Mouse (Mus musculus) forebrain, postnatal 0 days (tissue): ENCODE measurements around the gene Tmem217. TPM values are rescaled to one million over a fixed set of nuclear protein-coding genes. Genes with fewer than 3 reads are reported as not detected.
A peak's percentile ranks its signal among the peaks of the same experiment; 100 is the strongest.

Experiments
- ATAC-seq: fragments of 200-750 bp; cut with Nextera tagmentation; 2 replicates; pipeline ENCODE4 v1.8.0; 2017; ENCODE audit warnings: mild to moderate bottlenecking, moderate library complexity
- DNase-seq: peaks from one replicate; pipeline ENCODE4 v3.0.0-alpha.2; 2015
- H3K27ac ChIP-seq: fragments of 300-500 bp; sonication (generic); 2 replicates; pipeline ENCODE4 v1.5.1; 2014; ENCODE audit warnings: low read depth, mild to moderate bottlenecking, antibody characterized with exemption, low read length, moderate library complexity, mixed read lengths
- H3K27me3 ChIP-seq: fragments of 300-500 bp; sonication (generic); 2 replicates; pipeline ENCODE4 v1.6.1; 2014; ENCODE audit warnings: mild to moderate bottlenecking, low read length, mixed read lengths; ENCODE audit not compliant: insufficient read depth
- H3K36me3 ChIP-seq: fragments of 300-500 bp; sonication (generic); 2 replicates; pipeline ENCODE4 v1.6.1; 2014; ENCODE audit warnings: mild to moderate bottlenecking, moderate library complexity; ENCODE audit not compliant: insufficient read depth
- H3K4me1 ChIP-seq: fragments of 300-500 bp; sonication (generic); 2 replicates; pipeline ENCODE4 v1.6.1; 2014; ENCODE audit warnings: antibody characterized with exemption; ENCODE audit not compliant: insufficient read depth
- H3K4me2 ChIP-seq: fragments of 300-500 bp; sonication (generic); 2 replicates; pipeline ENCODE4 v1.6.1; 2014; ENCODE audit warnings: low read depth, mild to moderate bottlenecking, moderate library complexity
- H3K4me3 ChIP-seq: fragments of 300-500 bp; sonication (generic); 2 replicates; pipeline ENCODE4 v1.5.1; 2014; ENCODE audit warnings: low read depth, low read length, mixed read lengths
- H3K9ac ChIP-seq: fragments of 300-500 bp; sonication (generic); 2 replicates; pipeline ENCODE4 v1.6.1; 2014; ENCODE audit warnings: mild to moderate bottlenecking
- H3K9me3 ChIP-seq: fragments of 300-500 bp; sonication (generic); 2 replicates; pipeline ENCODE4 v1.6.1; 2016; ENCODE audit warnings: low read length
- CTCF ChIP-seq: sonication (generic); IDR thresholded peaks from 2 replicates; pipeline ENCODE4 v1.5.1; 2016; ENCODE audit warnings: antibody characterized with exemption, control low read depth, low read depth
- WGBS: fragments of 180-500 bp; shearing (Covaris S2); extraction: QIAGEN DNeasy Blood & Tissue Kit; methylation state at CpG from one replicate; pipeline ENCODE4 v1.1.7; 2014; 5-methylcytosine and 5-hydroxymethylcytosine counted together
- polyA plus RNA-seq: library from polyadenylated mRNA; unstranded; fragments of >200 nt; fragmentation: Nextera tagmentation; extraction: Ambion mirVana; gene quantifications from 2 replicates; pipeline ENCODE4 v1.2.1, GENCODE M21; 2015
- total RNA-seq: library from RNA; depleted of rRNA; stranded (reverse); fragments of >200 nt; gene quantifications from 2 replicates; pipeline ENCODE4 v1.2.3, GENCODE M21; 2014; rRNA removed

Gene Tmem217
- not detected in 2 replicates for total RNA-seq
- polyA plus RNA-seq = 0.16 and 0.74 TPM in 2 replicates

DNA sequence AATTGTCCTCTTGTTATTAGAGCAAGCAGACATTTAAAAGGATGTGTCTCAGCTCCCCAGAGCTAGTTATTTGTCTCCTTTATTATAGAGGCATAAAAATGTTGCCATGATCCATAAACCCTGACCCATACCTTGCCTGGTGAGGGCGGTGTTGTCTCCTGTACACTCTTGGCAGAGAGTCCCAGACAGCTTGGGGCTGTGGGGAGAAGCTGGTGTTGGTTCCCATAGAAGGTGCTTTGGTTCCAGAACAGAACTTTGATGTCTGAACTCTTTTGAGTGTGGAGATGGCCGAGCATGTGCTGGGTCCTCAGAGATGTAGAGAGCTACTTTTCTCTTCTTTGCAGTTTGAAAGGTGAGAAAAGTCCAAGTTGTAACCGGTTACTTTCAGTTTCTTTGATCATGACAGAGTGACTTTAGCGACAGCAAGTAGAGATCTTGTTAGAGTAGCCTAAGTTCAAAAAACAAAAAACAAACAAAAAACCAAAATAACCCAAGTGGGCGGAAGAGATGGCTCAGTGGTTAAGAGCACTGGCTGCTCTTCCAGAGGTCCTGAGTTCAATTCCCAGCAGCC lies at the start of gene Tmem217:
Gene Tmem217 (minus strand): TSS at position 224 of the 571 bp plus-strand sequence.
- H3K9ac ChIP-seq = no peak within 1 kb of the TSS
- no peaks in the 10 kb centered on the region for H3K27me3 ChIP-seq
- H3K4me3 ChIP-seq = no peak within 1 kb of the TSS
- H3K4me1 ChIP-seq = peaks cover 13% of the 10 kb centered on the region
- DNase-seq (no peak), ATAC-seq (no peak)
- 90% methylated on average over 5 of the region's 5 CpGs for WGBS
- no peak for TF ChIP-seq CTCF
- no peaks in the 10 kb centered on the region for H3K9me3 ChIP-seq
- H3K4me2 ChIP-seq = no peak within 1 kb of the TSS
- no peak within 1 kb of the TSS for H3K27ac ChIP-seq
- no peaks in the 10 kb centered on the region for H3K36me3 ChIP-seq

DNA sequence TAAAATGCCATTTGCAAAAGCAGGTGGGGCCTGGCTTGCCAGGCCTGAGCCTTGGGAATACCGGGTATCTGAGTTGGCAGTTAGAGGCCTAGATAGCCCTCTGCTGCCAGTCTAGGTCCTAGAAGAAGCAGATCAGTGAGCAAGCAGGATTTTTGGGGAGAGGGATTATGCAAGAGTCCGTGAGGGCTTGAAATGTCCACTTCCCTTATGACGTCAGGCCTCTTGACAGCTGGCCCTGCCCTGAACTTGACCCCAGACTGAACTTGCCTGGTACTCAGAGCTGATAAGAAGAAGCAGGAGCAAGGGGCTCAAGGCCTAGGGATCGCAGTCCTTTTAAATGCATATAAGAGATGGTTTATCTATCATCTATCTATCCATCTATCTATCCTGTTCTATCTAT lies 49.2 kb upstream of the Tmem217 start:
- H3K4me2 ChIP-seq = no peak overlapping the region
- DNase-seq (no peak), ATAC-seq (no peak)
- no peaks in the 10 kb centered on the region for H3K9me3 ChIP-seq
- no peaks in the 10 kb centered on the region for H3K27me3 ChIP-seq
- H3K4me1 ChIP-seq = no peaks in the 10 kb centered on the region
- H3K36me3 ChIP-seq = peaks cover 40% of the 10 kb centered on the region
- 83% methylated on average over 4 of the region's 4 CpGs for WGBS
- TF ChIP-seq CTCF = no peak
- H3K9ac ChIP-seq = no peak overlapping the region
- no peak overlapping the region for H3K4me3 ChIP-seq
- no peak overlapping the region for H3K27ac ChIP-seq

DNA sequence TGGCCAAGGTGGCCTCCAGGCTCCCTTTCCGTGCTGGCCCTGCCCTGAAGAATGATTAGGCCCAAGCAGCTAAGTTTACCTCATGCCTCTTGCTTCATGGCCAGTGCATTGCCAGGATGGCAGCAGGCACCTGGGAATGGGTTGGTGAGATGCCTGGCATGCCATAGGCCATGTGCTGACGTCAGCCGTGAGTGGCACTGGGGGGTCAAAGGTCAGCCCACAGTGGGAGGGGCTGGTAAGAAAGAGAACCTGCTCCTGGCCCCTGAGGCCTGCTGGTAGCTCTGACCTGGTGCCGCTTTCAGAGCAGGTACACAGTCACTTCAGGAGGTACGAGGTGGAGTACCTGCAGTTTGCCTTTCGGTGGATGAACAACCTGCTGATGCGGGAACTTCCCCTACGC lies 47.4 kb upstream of the Tmem217 start:
- H3K27ac ChIP-seq = no peak overlapping the region
- no peak for TF ChIP-seq CTCF
- ATAC-seq = no peak

DNA sequence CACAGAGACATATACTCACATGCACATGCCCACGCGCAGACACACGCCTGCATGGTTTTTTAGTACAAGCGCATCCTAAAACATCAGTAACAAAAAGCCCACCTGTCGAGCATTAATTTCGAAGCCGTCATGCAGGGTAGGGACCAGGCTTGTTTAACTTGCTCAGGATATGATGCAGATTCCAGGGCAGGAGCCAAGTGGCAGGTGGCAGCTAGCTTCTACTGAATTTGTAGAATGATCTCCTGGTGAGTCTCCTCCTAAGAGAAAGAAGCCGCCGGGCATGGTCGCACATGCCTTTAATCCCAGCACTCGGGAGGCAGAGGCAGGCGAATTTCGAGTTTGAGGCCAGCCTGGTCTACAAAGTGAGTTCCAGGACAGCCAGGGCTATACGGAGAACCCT lies 46.9 kb upstream of the Tmem217 start:
- Histone ChIP-seq H3K27me3 (no peaks in the 10 kb centered on the region), H3K4me1 (no peaks in the 10 kb centered on the region), H3K27ac (no peak overlapping the region), H3K4me3 (no peak overlapping the region), H3K36me3 (peaks cover 49% of the 10 kb centered on the region), H3K9me3 (no peaks in the 10 kb centered on the region), H3K4me2 (no peak overlapping the region), H3K9ac (no peak overlapping the region)
- TF ChIP-seq CTCF = no peak
- DNase-seq = no peak
- 94% methylated on average over 14 of the region's 14 CpGs for WGBS
- ATAC-seq = no peak

More for the DNA sequence above, 47.4 kb upstream of the Tmem217 start:
- 83% methylated on average over 8 of the region's 8 CpGs for WGBS
- Histone ChIP-seq H3K27me3 (no peaks in the 10 kb centered on the region), H3K9me3 (no peaks in the 10 kb centered on the region), H3K36me3 (peaks cover 49% of the 10 kb centered on the region), H3K4me2 (no peak overlapping the region), H3K4me3 (no peak overlapping the region), H3K9ac (no peak overlapping the region), H3K4me1 (no peaks in the 10 kb centered on the region)
- DNase-seq = no peak

DNA sequence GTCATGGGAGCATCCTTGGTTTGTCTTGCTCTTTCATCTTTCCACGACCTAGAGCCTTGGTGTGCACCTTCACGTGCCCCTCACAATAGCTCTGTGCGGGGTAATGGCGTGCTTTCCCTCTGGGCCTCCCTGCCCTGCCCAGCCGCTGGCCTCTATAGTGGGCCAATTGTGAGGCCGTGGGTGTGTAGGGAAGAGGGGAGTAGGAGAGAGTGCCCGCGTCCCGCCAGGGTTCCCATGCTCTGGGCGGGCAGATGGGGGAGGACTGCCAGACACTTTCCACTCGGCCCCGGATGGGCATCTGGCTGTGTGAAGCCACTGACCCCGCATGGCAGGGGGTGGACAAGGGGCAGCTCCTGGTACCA lies 44.6 kb upstream of the Tmem217 start:
- Histone ChIP-seq H3K4me3 (no peak overlapping the region), H3K27me3 (no peaks in the 10 kb centered on the region), H3K27ac (no peak overlapping the region), H3K4me1 (no peaks in the 10 kb centered on the region), H3K4me2 (no peak overlapping the region), H3K9ac (no peak overlapping the region), H3K9me3 (no peaks in the 10 kb centered on the region), H3K36me3 (peaks cover 44% of the 10 kb centered on the region)
- ATAC-seq = no peak
- no peak for TF ChIP-seq CTCF
- no peak for DNase-seq
- WGBS = 69% methylated on average over 13 of the region's 13 CpGs

DNA sequence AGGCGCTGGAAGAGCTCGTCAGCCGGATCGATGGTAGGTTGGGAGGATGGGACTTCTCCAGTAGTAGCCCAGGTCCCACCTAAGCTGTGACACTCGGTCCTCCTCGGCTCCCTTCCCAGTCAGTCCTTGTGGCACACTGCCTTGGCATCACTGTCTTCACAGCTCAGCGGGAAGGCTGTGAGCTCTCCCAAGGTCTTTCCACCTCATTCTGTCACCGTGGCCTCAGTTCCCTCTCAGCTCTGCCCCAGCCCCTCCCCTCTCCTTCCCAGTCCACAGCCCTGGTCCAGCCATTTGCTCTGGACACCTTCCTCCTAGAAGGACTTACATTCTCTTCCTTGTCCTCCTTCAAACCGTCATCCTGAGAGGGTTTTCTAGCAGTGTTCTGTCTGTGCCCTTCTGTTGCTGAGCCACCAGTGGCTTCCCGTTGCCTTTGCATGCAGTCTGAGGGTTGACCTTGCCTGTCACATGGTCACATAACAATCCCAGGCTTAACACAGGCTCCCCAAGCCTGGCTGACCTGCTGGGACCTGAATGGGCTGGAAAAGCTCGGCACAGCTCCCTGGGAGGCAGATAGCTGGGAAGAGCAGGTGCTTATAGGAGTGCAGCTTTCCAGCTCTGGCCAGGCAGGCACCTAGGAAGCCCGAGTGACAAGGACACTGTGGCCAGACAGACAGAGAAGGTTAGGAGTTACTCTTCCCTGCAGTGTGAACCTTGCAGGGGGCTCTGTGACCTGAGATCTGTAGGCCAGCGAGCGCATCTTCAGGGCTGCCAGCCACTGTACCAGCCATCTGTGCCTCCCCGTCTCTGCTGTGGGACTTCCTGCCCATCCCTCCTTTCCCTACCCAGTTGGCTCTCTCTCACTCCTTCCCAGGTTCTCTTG lies 43.9 kb upstream of the Tmem217 start:
- DNase-seq (no peak), ATAC-seq (peak; percentile 18; the same call in 1 of the 2 replicates)
- Histone ChIP-seq H3K9me3 (no peaks in the 10 kb centered on the region), H3K4me3 (no peak overlapping the region), H3K27ac (no peak overlapping the region), H3K4me2 (no peak overlapping the region), H3K9ac (no peak overlapping the region), H3K4me1 (no peaks in the 10 kb centered on the region), H3K36me3 (peaks cover 44% of the 10 kb centered on the region), H3K27me3 (no peaks in the 10 kb centered on the region)
- TF ChIP-seq CTCF = no peak
- WGBS = 80% methylated on average over 15 of the region's 15 CpGs
